ENCODE assay signal across 7 mouse cellular contexts in the genomic region with DNA sequence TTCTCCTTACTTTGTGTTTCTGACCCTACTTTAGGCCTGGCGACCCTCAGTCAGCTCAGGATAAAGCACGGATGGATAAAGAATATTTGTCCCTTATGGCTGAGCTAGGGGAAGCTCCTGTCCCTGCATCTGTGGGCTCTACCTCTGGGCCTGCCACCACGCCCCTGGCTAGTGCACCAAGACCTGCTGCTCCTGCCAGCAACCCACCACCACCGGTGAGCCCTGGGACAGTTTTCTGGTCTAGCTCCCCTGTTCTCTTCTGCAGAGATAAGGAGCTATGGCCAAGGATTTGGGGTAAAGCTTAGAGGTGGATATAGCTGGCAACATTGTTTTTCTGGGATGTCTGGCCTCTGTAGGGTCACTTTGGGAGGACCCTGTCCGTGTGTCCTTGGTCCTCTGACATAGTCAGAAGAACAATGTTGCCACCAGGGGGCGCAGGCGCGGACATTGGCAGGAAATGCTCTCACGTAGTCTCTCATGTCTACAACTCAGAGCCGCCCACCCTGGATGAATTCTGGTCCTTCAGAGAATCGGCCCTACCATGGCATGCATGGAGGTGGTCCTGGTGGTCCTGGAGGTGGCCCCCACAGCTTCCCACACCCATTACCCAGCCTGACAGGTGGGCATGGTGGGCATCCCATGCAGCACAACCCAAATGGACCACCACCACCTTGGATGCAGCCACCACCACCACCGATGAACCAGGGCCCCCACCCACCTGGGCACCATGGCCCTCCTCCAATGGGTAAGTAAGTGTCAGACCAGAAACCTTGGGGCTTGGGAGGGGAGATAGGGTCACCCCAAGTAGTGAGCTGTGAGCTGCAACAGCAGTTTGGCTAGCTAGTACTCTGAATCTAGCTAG. TPM values are rescaled to one million over a fixed set of nuclear protein-coding genes. Genes with fewer than 3 reads are reported as not detected.
DNase-seq lines count a peak whose midpoint lies in the region; ATAC-seq and TF ChIP-seq lines count a peak whose summit lies in the region.

No protein-coding gene starts in this region.

- WGBS in intestine, embryonic 16.5 days: 68% methylated on average over 12 of the region's 12 CpGs
- 70% methylated on average over 12 of the region's 12 CpGs for WGBS in midbrain, embryonic 11.5 days
- WGBS in spleen, adult 2 months: 43% methylated on average over 12 of the region's 12 CpGs

- peak; percentile 28 for ATAC-seq in activated CD4-positive, CD25-positive, alpha-beta regulatory T cell, adult 4 months
- ATAC-seq in intestine, embryonic 16.5 days: 0 out of 2 replicates have a peak, but pooled peaks have one; percentile 21
- ATAC-seq in midbrain, embryonic 11.5 days (ENCODE audit: low FRiP score): peak; percentile 13; the same call in 1 of the 2 replicates

- intact Hi-C loops in gastrocnemius, postnatal 14 days (cut with DNase I; ENCODE audit: low total_unique reads): no loop called here
- intact Hi-C loops in left cerebral cortex, postnatal 36 days (cut with DNase I): no loop called here

- no peak overlapping the region for H3K27ac ChIP-seq in intestine, embryonic 16.5 days (ENCODE audit: low read length)
- H3K27ac ChIP-seq in midbrain, embryonic 11.5 days (ENCODE audit: low read depth, low read length): no peak overlapping the region
- H3K27ac ChIP-seq in spleen, adult 2 months (ENCODE audit: insufficient read depth, low read length): no peak overlapping the region

- DNase-seq in cerebellum, postnatal 25 days: peak; percentile 83 to 94
- DNase-seq in gastrocnemius, postnatal 14 days: peak; percentile 88
- peak; percentile 55 to 65 for DNase-seq in left cerebral cortex, postnatal 36 days (ENCODE audit: low spot score in 2 of 2)
- peak; percentile 98 for DNase-seq in midbrain, embryonic 11.5 days (ENCODE audit: low spot score, missing footprints)
- peak; percentile 59 to 82 for DNase-seq in spleen, adult 2 months (ENCODE audit: low read depth in 1 of 2, low spot score in 2 of 2)

- H3K4me3 ChIP-seq in intestine, embryonic 16.5 days (ENCODE audit: low read length): no peak overlapping the region
- no peak overlapping the region for H3K4me3 ChIP-seq in midbrain, embryonic 11.5 days (ENCODE audit: low read depth, low read length)
- no peak overlapping the region for H3K4me3 ChIP-seq in spleen, adult 2 months (ENCODE audit: extremely low read depth, insufficient read depth, insufficient read length)

- no peaks in the 10 kb centered on the region for H3K27me3 ChIP-seq in intestine, embryonic 16.5 days (replicated peaks; ENCODE audit: control insufficient read depth, insufficient read depth, low read length)
- H3K27me3 ChIP-seq in midbrain, embryonic 11.5 days (ENCODE audit: control insufficient read depth, insufficient read depth, low read length): no peaks in the 10 kb centered on the region
- H3K27me3 ChIP-seq in spleen, adult 2 months (ENCODE audit: control insufficient read depth, insufficient read depth, low read length): no peaks in the 10 kb centered on the region

- no peaks in the 10 kb centered on the region for H3K4me1 ChIP-seq in intestine, embryonic 16.5 days (ENCODE audit: control insufficient read depth, insufficient read depth, low read length)
- peaks cover 5% of the 10 kb centered on the region; the same call in 1 of the 2 replicates for H3K4me1 ChIP-seq in midbrain, embryonic 11.5 days (ENCODE audit: control insufficient read depth, insufficient read depth, low read length)
- peaks cover 2% of the 10 kb centered on the region; the same call in 1 of the 2 replicates for H3K4me1 ChIP-seq in spleen, adult 2 months (ENCODE audit: control insufficient read depth, insufficient read depth, insufficient read length)

- H3K4me2 ChIP-seq in intestine, embryonic 16.5 days (ENCODE audit: low read depth, low read length): no peak overlapping the region
- H3K4me2 ChIP-seq in midbrain, embryonic 11.5 days: no peak overlapping the region

- peaks cover 58% of the 10 kb centered on the region for H3K36me3 ChIP-seq in intestine, embryonic 16.5 days (ENCODE audit: control insufficient read depth, insufficient read depth, low read length)
- peaks cover 71% of the 10 kb centered on the region for H3K36me3 ChIP-seq in midbrain, embryonic 11.5 days (ENCODE audit: control insufficient read depth, insufficient read depth, low read length)
- peaks cover 82% of the 10 kb centered on the region for H3K36me3 ChIP-seq in spleen, adult 2 months (ENCODE audit: control insufficient read depth, insufficient read depth, low read length)

- no peak for TF ChIP-seq POLR2A in spleen, adult 2 months (IDR thresholded peaks at IDR 0.05; ENCODE audit: low read depth, low read length)

- no peak overlapping the region for H3K9ac ChIP-seq in intestine, embryonic 16.5 days (ENCODE audit: low read depth, low read length)
- H3K9ac ChIP-seq in midbrain, embryonic 11.5 days (ENCODE audit: low read length): no peak overlapping the region

- peak; percentile 85 for TF ChIP-seq CTCF in spleen, adult 2 months (IDR thresholded peaks at IDR 0.05; ENCODE audit: extremely low read depth, insufficient read depth, insufficient read length, insufficient replicate concordance)

- H3K9me3 ChIP-seq in intestine, embryonic 16.5 days (ENCODE audit: control insufficient read depth, low read length): no peaks in the 10 kb centered on the region
- no peaks in the 10 kb centered on the region for H3K9me3 ChIP-seq in midbrain, embryonic 11.5 days (ENCODE audit: control insufficient read depth, low read length)

RNA-seq across cellular contexts. Expression of a gene that starts 10.3 kb away (rescaled TPM):
- polyA plus RNA-seq in activated CD4-positive, CD25-positive, alpha-beta regulatory T cell, adult 4 months (2017; shearing (Covaris generic)): 10 to 100 TPM; 47.6 to 48.6 TPM
- 10 to 100 TPM; 75.1 to 80.9 TPM for total RNA-seq in gastrocnemius, postnatal 14 days (2021)
- 94.7 and 103 TPM in 2 replicates for polyA plus RNA-seq in intestine, embryonic 16.5 days (2015; fragmentation: Nextera tagmentation; extraction: Ambion mirVana)
- total RNA-seq in left cerebral cortex, postnatal 36 days (2021): 100 to 1,000 TPM; 158 to 227 TPM
- polyA plus RNA-seq in midbrain, embryonic 11.5 days (2014; fragmentation: Nextera tagmentation; extraction: Ambion mirVana): 186 and 215 TPM in 2 replicates
- 177 and 239 TPM in 2 replicates for polyA plus RNA-seq in spleen, adult 2 months (2012; rRNA removed)

RNA-seq across cellular contexts. Expression of a gene that starts 10.4 kb away (rescaled TPM):
- 1 to 10 TPM; 3.7 to 8.0 TPM for polyA plus RNA-seq in activated CD4-positive, CD25-positive, alpha-beta regulatory T cell, adult 4 months (2017; shearing (Covaris generic))
- total RNA-seq in gastrocnemius, postnatal 14 days (2021): 1,000 to 10,000 TPM; 4,021 to 4,833 TPM
- polyA plus RNA-seq in intestine, embryonic 16.5 days (2015; fragmentation: Nextera tagmentation; extraction: Ambion mirVana): 6.0 and 6.8 TPM in 2 replicates
- total RNA-seq in left cerebral cortex, postnatal 36 days (2021): 10 to 100 TPM; 29.2 to 33.3 TPM
- 0.81 and 1.8 TPM in 2 replicates for polyA plus RNA-seq in midbrain, embryonic 11.5 days (2014; fragmentation: Nextera tagmentation; extraction: Ambion mirVana)
- polyA plus RNA-seq in spleen, adult 2 months (2012; rRNA removed): 7.3 and 8.1 TPM in 2 replicates

RNA-seq across cellular contexts. Expression of a gene that starts 25.4 kb away (rescaled TPM):
- polyA plus RNA-seq in activated CD4-positive, CD25-positive, alpha-beta regulatory T cell, adult 4 months (2017; shearing (Covaris generic)): 100 to 1,000 TPM; 128 to 133 TPM
- 10 to 100 TPM; 24.0 to 37.6 TPM for total RNA-seq in gastrocnemius, postnatal 14 days (2021)
- polyA plus RNA-seq in intestine, embryonic 16.5 days (2015; fragmentation: Nextera tagmentation; extraction: Ambion mirVana): 41.8 and 47.0 TPM in 2 replicates
- total RNA-seq in left cerebral cortex, postnatal 36 days (2021): 10 to 100 TPM; 47.5 to 72.6 TPM
- polyA plus RNA-seq in midbrain, embryonic 11.5 days (2014; fragmentation: Nextera tagmentation; extraction: Ambion mirVana): 14.1 and 16.8 TPM in 2 replicates
- polyA plus RNA-seq in spleen, adult 2 months (2012; rRNA removed): 681 and 703 TPM in 2 replicates

RNA-seq across cellular contexts. Expression of a gene that starts 32.8 kb away (rescaled TPM):
- polyA plus RNA-seq in activated CD4-positive, CD25-positive, alpha-beta regulatory T cell, adult 4 months (2017; shearing (Covaris generic)): 100 to 1,000 TPM in 1 of 2 experiments, 10 to 100 TPM in 1; 82.0 to 116 TPM
- 10 to 100 TPM in 1 of 2 experiments, 1 to 10 TPM in 1; 9.5 to 14.4 TPM for total RNA-seq in gastrocnemius, postnatal 14 days (2021)
- polyA plus RNA-seq in intestine, embryonic 16.5 days (2015; fragmentation: Nextera tagmentation; extraction: Ambion mirVana): 7.9 and 10.0 TPM in 2 replicates
- 100 to 1,000 TPM in 1 of 2 experiments, 10 to 100 TPM in 1; 93.5 to 107 TPM for total RNA-seq in left cerebral cortex, postnatal 36 days (2021)
- 6.2 and 8.6 TPM in 2 replicates for polyA plus RNA-seq in midbrain, embryonic 11.5 days (2014; fragmentation: Nextera tagmentation; extraction: Ambion mirVana)
- polyA plus RNA-seq in spleen, adult 2 months (2012; rRNA removed): 487 and 792 TPM in 2 replicates

RNA-seq across cellular contexts. Expression of a gene that starts 39.0 kb away (rescaled TPM):
- polyA plus RNA-seq in activated CD4-positive, CD25-positive, alpha-beta regulatory T cell, adult 4 months (2017; shearing (Covaris generic)): 10 to 100 TPM; 13.9 to 19.1 TPM
- total RNA-seq in gastrocnemius, postnatal 14 days (2021): 10 to 100 TPM; 10.1 to 11.4 TPM
- polyA plus RNA-seq in intestine, embryonic 16.5 days (2015; fragmentation: Nextera tagmentation; extraction: Ambion mirVana): 61.3 and 61.4 TPM in 2 replicates
- total RNA-seq in left cerebral cortex, postnatal 36 days (2021): 10 to 100 TPM; 67.5 to 73.7 TPM
- polyA plus RNA-seq in midbrain, embryonic 11.5 days (2014; fragmentation: Nextera tagmentation; extraction: Ambion mirVana): 51.2 and 54.7 TPM in 2 replicates
- 54.2 and 57.2 TPM in 2 replicates for polyA plus RNA-seq in spleen, adult 2 months (2012; rRNA removed)
